Mouse (Mus musculus): ENCODE data around the gene Pgd.
"Not testable (repeated sequence)": the region's sequence is repeated elsewhere in the genome, so short reads cannot be mapped to it uniquely, and the experiment has no call there.

Pgd gene

GRCm38 (mm10) chr4:149169926-149170325, 3.4 kb upstream of the Pgd start:
- DNase-seq (ENCODE audit: low read depth, low spot score) = not testable (repeated sequence)

GRCm38 (mm10) chr4:149168016-149168415, 1.4 kb upstream of the Pgd start:
- DNase-seq (ENCODE audit: low read depth, low spot score) = no peak

- DNase-seq (ENCODE audit: low read depth, low spot score) = no peak
These were observed 513 bp upstream of the Pgd start for GRCm38 (mm10) chr4:149166957-149167611.

GRCm38 (mm10) chr4:149164150-149164549, 2.4 kb downstream of the Pgd start:
- DNase-seq (ENCODE audit: low read depth, low spot score) = peak; percentile 61

- DNase-seq (ENCODE audit: low read depth, low spot score) = peak; percentile 58
These were observed 3.4 kb downstream of the Pgd start for GRCm38 (mm10) chr4:149163196-149163595.

GRCm38 (mm10) chr4:149161166-149161565, 5.4 kb downstream of the Pgd start:
- DNase-seq (ENCODE audit: low read depth, low spot score) = peak; percentile 73

- DNase-seq (ENCODE audit: low read depth, low spot score) = no peak
These were observed 6.7 kb downstream of the Pgd start for GRCm38 (mm10) chr4:149159891-149160290.

GRCm38 (mm10) chr4:149159203-149159602, 7.4 kb downstream of the Pgd start:
- no peak for DNase-seq (ENCODE audit: low read depth, low spot score)

GRCm38 (mm10) chr4:149157415-149157973, 9.1 kb downstream of the Pgd start:
- DNase-seq (ENCODE audit: low read depth, low spot score) = peak; percentile 87

- no peak for DNase-seq (ENCODE audit: low read depth, low spot score)
These were observed 10.9 kb downstream of the Pgd start for GRCm38 (mm10) chr4:149155711-149156110.

GRCm38 (mm10) chr4:149154859-149155258, 11.7 kb downstream of the Pgd start:
- peak; percentile 60 for DNase-seq (ENCODE audit: low read depth, low spot score)

GRCm38 (mm10) chr4:149150721-149151120, 15.8 kb downstream of the Pgd start:
- DNase-seq (ENCODE audit: low read depth, low spot score) = no peak

GRCm38 (mm10) chr4:149150256-149150655, 16.3 kb downstream of the Pgd start:
- DNase-seq (ENCODE audit: low read depth, low spot score) = no peak

- DNase-seq (ENCODE audit: low read depth, low spot score) = no peak
These were observed 17.0 kb downstream of the Pgd start for GRCm38 (mm10) chr4:149149611-149150010.

GRCm38 (mm10) chr4:149149196-149149595, 17.4 kb downstream of the Pgd start:
- DNase-seq (ENCODE audit: low read depth, low spot score) = no peak

- no peak for DNase-seq (ENCODE audit: low read depth, low spot score)
These were observed 18.5 kb downstream of the Pgd start for GRCm38 (mm10) chr4:149148084-149148483.

GRCm38 (mm10) chr4:149147528-149147927, 19.0 kb downstream of the Pgd start:
- no peak for DNase-seq (ENCODE audit: low read depth, low spot score)

GRCm38 (mm10) chr4:149145151-149145550, 21.4 kb downstream of the Pgd start:
- no peak for DNase-seq (ENCODE audit: low read depth, low spot score)

- peak; percentile 85 for DNase-seq (ENCODE audit: low read depth, low spot score)
These were observed 22.1 kb downstream of the Pgd start for GRCm38 (mm10) chr4:149144459-149144858.

- DNase-seq (ENCODE audit: low read depth, low spot score) = no peak
These were observed 23.0 kb downstream of the Pgd start for GRCm38 (mm10) chr4:149143594-149143993.

- no peak for DNase-seq (ENCODE audit: low read depth, low spot score)
These were observed 28.1 kb downstream of the Pgd start for GRCm38 (mm10) chr4:149138515-149138914.

- DNase-seq (ENCODE audit: low read depth, low spot score) = peak; percentile 97
These were observed 29.4 kb downstream of the Pgd start, which contains the start of gene Cenps for GRCm38 (mm10) chr4:149136982-149137770. Cenps (minus strand) TSS chr4:149137629.

All from ZHBTc4 (cell line).